Mouse (Mus musculus): ENCODE results near the gene 4930452B06Rik. TPM values are rescaled to one million over a fixed set of nuclear protein-coding genes. Genes with fewer than 3 reads are reported as not detected.

Gene 4930452B06Rik
- total and polyA plus RNA-seq, 2 experiments from 2014 or later = 9.2 to 10.9 TPM

DNA sequence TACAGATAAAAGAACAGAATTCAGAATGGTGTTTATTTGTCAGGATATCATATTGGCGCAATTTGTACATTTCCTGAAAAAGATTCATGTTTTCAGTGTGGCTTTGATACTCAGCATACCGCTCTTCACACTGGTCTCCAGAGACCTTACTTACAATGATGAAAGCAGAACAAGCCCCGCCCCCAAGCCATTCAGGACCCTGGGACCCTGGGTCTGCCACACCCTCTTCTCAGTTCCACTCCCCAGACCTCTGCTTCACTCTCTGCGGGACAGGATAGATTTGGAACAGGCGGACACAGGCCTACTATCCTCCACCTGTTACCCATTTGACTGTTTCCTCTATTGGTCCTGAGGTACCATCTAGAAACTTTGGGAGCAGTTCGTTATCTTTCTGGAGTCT, 260.1 kb downstream of the 4930452B06Rik start:
- ATAC-seq = no peak
- no peak overlapping the region for H3K4me2 ChIP-seq (ENCODE audit: low read depth)
- H3K9ac ChIP-seq = no peak overlapping the region
- H3K27ac ChIP-seq (ENCODE audit: low read depth, low read length) = no peak overlapping the region
- DNase-seq = no peak
- no peaks in the 10 kb centered on the region for H3K36me3 ChIP-seq (ENCODE audit: insufficient read depth)
- no peaks in the 10 kb centered on the region for H3K9me3 ChIP-seq (ENCODE audit: low read length)
- H3K27me3 ChIP-seq (ENCODE audit: insufficient read depth, low read length) = no peaks in the 10 kb centered on the region
- no peaks in the 10 kb centered on the region for H3K4me1 ChIP-seq (ENCODE audit: insufficient read depth)
- TF ChIP-seq CTCF (IDR thresholded peaks at IDR 0.05; ENCODE audit: low read depth) = no peak
- H3K4me3 ChIP-seq (ENCODE audit: low read depth, low read length) = no peak overlapping the region
- WGBS = 71% methylated on average over 6 of the region's 6 CpGs

DNA sequence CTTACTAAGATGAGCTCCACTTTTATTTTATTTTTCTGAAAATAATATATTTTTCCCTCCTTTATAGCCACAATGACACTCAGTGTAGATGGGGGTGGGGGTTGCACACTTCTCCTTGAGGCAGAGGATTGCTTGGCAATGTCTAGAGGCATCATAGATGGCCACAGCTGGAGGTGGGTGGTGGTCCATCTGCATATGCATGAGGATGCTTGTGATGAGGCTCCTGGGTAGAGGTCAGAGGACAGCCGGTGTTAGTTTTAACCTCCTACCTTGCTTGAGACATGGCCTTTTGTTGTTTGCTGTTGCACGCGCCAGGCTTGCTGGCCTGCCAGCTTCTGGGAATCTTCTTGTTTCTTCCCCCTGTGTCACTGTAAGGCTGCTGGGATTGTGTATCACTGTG, 262.7 kb downstream of the 4930452B06Rik start:
- Histone ChIP-seq H3K4me2 (ENCODE audit: low read depth) (no peak overlapping the region), H3K9me3 (ENCODE audit: low read length) (no peaks in the 10 kb centered on the region), H3K4me1 (ENCODE audit: insufficient read depth) (no peaks in the 10 kb centered on the region), H3K36me3 (ENCODE audit: insufficient read depth) (no peaks in the 10 kb centered on the region), H3K9ac (no peak overlapping the region), H3K27ac (ENCODE audit: low read depth, low read length) (no peak overlapping the region), H3K4me3 (ENCODE audit: low read depth, low read length) (no peak overlapping the region), H3K27me3 (ENCODE audit: insufficient read depth, low read length) (no peaks in the 10 kb centered on the region)
- WGBS = 87% methylated on average over 3 of the region's 3 CpGs
- ATAC-seq (no peak), DNase-seq (no peak)
- no peak for TF ChIP-seq CTCF (IDR thresholded peaks at IDR 0.05; ENCODE audit: low read depth)

GRCm38 (mm10) chr14:8398507-8398906, 267.5 kb downstream of the 4930452B06Rik start:
- Histone ChIP-seq H3K27ac (ENCODE audit: low read depth, low read length) (no peak overlapping the region), H3K4me3 (ENCODE audit: low read depth, low read length) (no peak overlapping the region), H3K9ac (no peak overlapping the region), H3K9me3 (ENCODE audit: low read length) (no peaks in the 10 kb centered on the region), H3K27me3 (ENCODE audit: insufficient read depth, low read length) (no peaks in the 10 kb centered on the region), H3K4me1 (ENCODE audit: insufficient read depth) (no peaks in the 10 kb centered on the region), H3K36me3 (ENCODE audit: insufficient read depth) (no peaks in the 10 kb centered on the region), H3K4me2 (ENCODE audit: low read depth) (no peak overlapping the region)
- DNase-seq = no peak
- no peak for ATAC-seq
- no peak for TF ChIP-seq CTCF (IDR thresholded peaks at IDR 0.05; ENCODE audit: low read depth)

DNA sequence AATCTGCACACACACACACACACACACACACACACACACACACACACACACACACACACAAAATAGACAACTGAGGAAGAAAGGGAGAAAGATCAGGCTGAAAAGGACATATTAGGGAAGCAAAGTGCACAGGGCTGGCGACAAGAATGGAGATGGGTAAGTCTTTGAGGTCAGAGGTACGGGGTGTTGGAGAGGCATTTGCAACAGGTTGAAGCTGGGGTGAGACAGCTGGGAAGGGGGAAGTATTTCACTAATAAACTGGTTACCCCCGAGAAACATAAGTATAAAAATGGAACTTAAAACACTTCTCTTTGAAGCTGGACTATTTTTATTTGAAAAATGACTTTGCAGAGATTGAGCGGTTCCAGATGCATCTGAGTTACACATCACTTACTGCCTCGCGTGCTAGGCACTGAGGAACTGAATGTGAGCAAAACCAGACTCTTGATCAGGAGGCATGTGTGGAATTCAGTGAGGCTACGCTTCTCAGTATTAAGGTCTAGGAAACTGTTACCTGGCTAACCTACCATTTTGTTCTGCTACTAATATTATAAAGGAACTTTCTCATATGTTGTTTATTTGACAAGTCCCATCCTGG, 270.3 kb downstream of the 4930452B06Rik start:
- no peak overlapping the region for H3K4me2 ChIP-seq (ENCODE audit: low read depth)
- H3K27ac ChIP-seq (ENCODE audit: low read depth, low read length) = no peak overlapping the region
- DNase-seq (no peak), ATAC-seq (no peak)
- no peak overlapping the region for H3K9ac ChIP-seq
- 90% methylated on average over 7 of the region's 7 CpGs for WGBS
- no peaks in the 10 kb centered on the region for H3K4me1 ChIP-seq (ENCODE audit: insufficient read depth)
- H3K27me3 ChIP-seq (ENCODE audit: insufficient read depth, low read length) = no peaks in the 10 kb centered on the region
- no peaks in the 10 kb centered on the region for H3K9me3 ChIP-seq (ENCODE audit: low read length)
- TF ChIP-seq CTCF (IDR thresholded peaks at IDR 0.05; ENCODE audit: low read depth) = no peak
- H3K4me3 ChIP-seq (ENCODE audit: low read depth, low read length) = no peak overlapping the region
- no peaks in the 10 kb centered on the region for H3K36me3 ChIP-seq (ENCODE audit: insufficient read depth)

GRCm38 (mm10) chr14:8392181-8392825, 273.7 kb downstream of the 4930452B06Rik start:
- H3K4me3 ChIP-seq (ENCODE audit: low read depth, low read length) = no peak overlapping the region
- no peaks in the 10 kb centered on the region for H3K27me3 ChIP-seq (ENCODE audit: insufficient read depth, low read length)
- DNase-seq = no peak
- 59% methylated on average over 6 of the region's 6 CpGs for WGBS
- peak; percentile 34; the same call in 1 of the 2 replicates for ATAC-seq
- H3K27ac ChIP-seq (ENCODE audit: low read depth, low read length) = no peak overlapping the region
- no peaks in the 10 kb centered on the region for H3K36me3 ChIP-seq (ENCODE audit: insufficient read depth)
- TF ChIP-seq CTCF (IDR thresholded peaks at IDR 0.05; ENCODE audit: low read depth) = no peak
- H3K9ac ChIP-seq = no peak overlapping the region
- no peaks in the 10 kb centered on the region for H3K4me1 ChIP-seq (ENCODE audit: insufficient read depth)
- H3K4me2 ChIP-seq (ENCODE audit: low read depth) = no peak overlapping the region
- H3K9me3 ChIP-seq (ENCODE audit: low read length) = no peaks in the 10 kb centered on the region

Data from forebrain, postnatal 0 days (tissue).